Mouse (Mus musculus) heart, postnatal 0 days (tissue): ENCODE measurements around the gene Iqce.

Experiments
- CTCF ChIP-seq: IDR thresholded peaks from 2 replicates; pipeline ENCODE4 v1.5.1; 2016; ENCODE audit warnings: antibody characterized with exemption, control low read depth, low read depth
- EP300 ChIP-seq: IDR thresholded peaks from 2 replicates; pipeline ENCODE4 v1.6.1; 2016; ENCODE audit warnings: antibody characterized with exemption, low read depth

GRCm38 (mm10) chr5:140677137-140677536 lies 25.0 kb downstream of the Iqce start:
- TF ChIP-seq EP300 = no peak
- no peak for TF ChIP-seq CTCF
